Mouse (Mus musculus) urinary bladder, postnatal 10 days (tissue): Measurements from ENCODE around the gene Ror2.
A peak's percentile ranks its signal among the peaks of the same experiment; 100 is the strongest.

Source experiments
- DNase-seq: peaks from one replicate; pipeline ENCODE4 v3.0.0; 2022; ENCODE audit warnings: low spot score

Ror2 gene

GRCm38 (mm10) chr13:53064681-53065080 is 221.2 kb downstream of the Ror2 start:
- DNase-seq: peak; percentile 5
